Mouse (Mus musculus) small intestine, adult 2 months (tissue): ENCODE results near the gene Tmem169.

Experiments used
- CTCF ChIP-seq: fragments of 200-500 bp; IDR thresholded peaks from 2 replicates; pipeline ENCODE4 v1.5.1; 2012; ENCODE audit warnings: low read depth, mild to moderate bottlenecking, control low read depth, inconsistent platforms, low read length, moderate library complexity, mixed read lengths; ENCODE audit not compliant: insufficient replicate concordance, insufficient read length; ENCODE audit errors: extremely low read depth
- POLR2A ChIP-seq: fragments of 200-500 bp; IDR thresholded peaks from 2 replicates; pipeline ENCODE4 v1.6.1; 2012; ENCODE audit warnings: low read depth, mild to moderate bottlenecking, control low read depth, inconsistent platforms, low read length, moderate library complexity

GRCm38 (mm10) chr1:72251806-72252205 is 32.4 kb upstream of the Tmem169 start:
- TF ChIP-seq CTCF (no peak), POLR2A (no peak)
